Mouse (Mus musculus): ENCODE data around the gene Bahcc1. TPM values are rescaled to one million over a fixed set of nuclear protein-coding genes. Genes with fewer than 3 reads are reported as not detected.

Gene Bahcc1
- total and polyA plus RNA-seq, 3 experiments, result 0.04 TPM; not detected in 2

DNA sequence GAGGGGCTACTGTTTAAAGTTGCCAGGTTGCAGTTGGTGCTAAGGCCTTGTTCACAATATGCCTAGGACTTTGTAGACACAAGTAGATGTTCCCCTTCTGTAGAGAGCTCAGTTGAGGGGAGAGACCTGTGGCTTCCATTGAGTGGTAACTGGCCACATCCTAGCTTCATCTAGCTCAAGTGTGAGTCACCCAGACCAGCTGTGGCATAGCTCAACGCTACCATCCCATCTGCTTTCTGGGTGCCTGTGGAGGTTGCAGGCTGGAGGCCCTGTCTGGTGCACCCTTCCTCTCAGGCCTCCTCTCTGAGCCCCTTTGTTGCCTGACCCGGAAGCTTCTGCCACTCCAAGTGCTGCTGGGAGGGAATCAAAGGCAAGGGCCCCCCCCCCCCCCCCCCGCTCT, 34.9 kb downstream of the Bahcc1 start:
- Histone ChIP-seq H3K27me3 (replicated peaks) (peaks cover 91% of the 10 kb centered on the region), H3K9ac (ENCODE audit: insufficient read depth, low read depth) (no peak overlapping the region), H3K27ac (ENCODE audit: insufficient read depth, low read depth) (no peak overlapping the region), H3K36me3 (replicated peaks in 1 of 2; ENCODE audit: control insufficient read depth in 1 of 2, insufficient read depth in 1 of 2, low read length in 1 of 2) (no peaks in the 10 kb centered on the region), H3K4me3 (replicated peaks in 1 of 3; ENCODE audit: low read depth in 2 of 3, low read length in 2 of 3, poor library complexity in 1 of 3) (no peak overlapping the region), H3K79me2 (replicated peaks; ENCODE audit: control insufficient read depth, extremely low read depth, insufficient read depth, poor library complexity, severe bottlenecking) (no peaks in the 10 kb centered on the region), H3K9me3 (replicated peaks; ENCODE audit: low read length) (no peaks in the 10 kb centered on the region), H3K4me1 (ENCODE audit: control insufficient read depth in 1 of 2, insufficient read depth in 2 of 2) (peaks cover 0 to 7% of the 10 kb centered on the region in 2 experiments; a peak in 2 of 4 replicates), H3K4me2 (ENCODE audit: insufficient read depth, low read depth, poor library complexity, severe bottlenecking) (no peak overlapping the region)
- TF ChIP-seq MAX (IDR thresholded peaks at IDR 0.05; ENCODE audit: low read length), result no peak
- DNase-seq (ENCODE audit: extremely low read depth), result no peak
- in situ Hi-C loops (cut with MboI; ENCODE audit: low pct_ligation_motif_present, low pct_unique_long_range_greater_than_20kb, low sequenced_read_pairs), result no loop called here
- dilution Hi-C loops (cut with MboI; ENCODE audit: extremely low pct_ligation_motif_present, extremely low pct_unique_long_range_greater_than_20kb, low sequenced_read_pairs), result no loop called here

DNA sequence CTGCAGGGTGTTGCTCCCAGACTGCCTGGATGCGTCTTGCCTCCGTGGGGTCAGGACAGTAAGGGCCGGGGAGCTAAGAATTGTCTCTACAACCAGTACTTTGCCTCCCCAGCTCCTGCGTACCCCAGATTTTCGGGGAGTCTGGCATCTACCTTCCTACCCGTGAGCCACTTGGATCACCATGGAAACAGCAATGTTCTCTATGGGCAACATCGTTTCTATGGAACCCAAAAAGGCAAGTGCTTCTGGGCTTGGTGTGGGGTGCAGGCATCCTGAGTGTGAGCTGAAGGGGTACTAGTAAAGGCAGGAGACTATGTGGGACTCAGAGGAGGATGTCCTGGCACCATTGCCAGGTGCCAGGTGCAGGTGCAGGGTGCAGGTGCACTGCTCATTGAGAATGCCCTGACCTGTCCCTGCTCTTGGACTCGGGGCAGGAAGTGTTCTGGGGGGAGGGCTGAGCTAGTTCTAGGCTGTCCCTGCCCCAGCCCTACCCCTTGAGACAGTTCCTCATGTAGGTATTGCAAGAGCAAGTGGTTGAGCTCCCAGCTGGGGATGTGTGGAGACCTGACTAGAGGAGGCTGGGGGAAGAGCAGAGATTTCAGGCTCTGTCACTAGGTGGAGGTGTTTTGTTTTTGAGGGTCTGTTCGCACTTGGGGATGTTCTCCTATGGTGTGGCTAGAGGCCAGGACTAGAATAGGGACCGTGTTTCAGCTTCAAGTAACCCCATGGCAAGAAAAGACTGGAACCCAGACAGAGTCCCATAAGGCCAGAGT, 35.6 kb downstream of the Bahcc1 start:
- no peak overlapping the region for H3K4me3 ChIP-seq (replicated peaks in 1 of 3; ENCODE audit: low read depth in 2 of 3, low read length in 2 of 3, poor library complexity in 1 of 3)
- H3K27ac ChIP-seq (ENCODE audit: insufficient read depth, low read depth), result no peak overlapping the region
- H3K9me3 ChIP-seq (replicated peaks; ENCODE audit: low read length), result no peaks in the 10 kb centered on the region
- in situ Hi-C loops (cut with MboI; ENCODE audit: low pct_ligation_motif_present, low pct_unique_long_range_greater_than_20kb, low sequenced_read_pairs) (no loop called here), dilution Hi-C loops (cut with MboI; ENCODE audit: extremely low pct_ligation_motif_present, extremely low pct_unique_long_range_greater_than_20kb, low sequenced_read_pairs) (no loop called here)
- no peaks in the 10 kb centered on the region for H3K79me2 ChIP-seq (replicated peaks; ENCODE audit: control insufficient read depth, extremely low read depth, insufficient read depth, poor library complexity, severe bottlenecking)
- peak; percentile 31 for DNase-seq (ENCODE audit: extremely low read depth)
- no peak for TF ChIP-seq ZMIZ1 (IDR thresholded peaks at IDR 0.05; ENCODE audit: low read depth, low read length)
- TF ChIP-seq ZNF384 (IDR thresholded peaks at IDR 0.05; ENCODE audit: low read depth, low read length), result no peak
- no peak for TF ChIP-seq POLR2A (IDR thresholded peaks at IDR 0.05; ENCODE audit: low read depth, low read length)
- TF ChIP-seq SMC3 (IDR thresholded peaks at IDR 0.05; ENCODE audit: low read depth, low read length), result peak; percentile 52
- TF ChIP-seq EP300 (IDR thresholded peaks at IDR 0.05; ENCODE audit: low read length), result no peak
- peak; percentile 43 for TF ChIP-seq RAD21 (IDR thresholded peaks at IDR 0.05; ENCODE audit: low read depth, low read length)
- TF ChIP-seq CTCF (conservative IDR thresholded peaks at IDR 0.05 in 1 of 2, IDR thresholded peaks at IDR 0.05 in 1 of 2; ENCODE audit: low read depth in 2 of 2, low read length in 2 of 2), result peak in 1 of 2 experiments; percentile 59; a peak in 2 of 4 replicates
- TF ChIP-seq ELF1 (IDR thresholded peaks at IDR 0.05; ENCODE audit: low read depth, low read length), result no peak
- TF ChIP-seq RCOR1 (conservative IDR thresholded peaks at IDR 0.05; ENCODE audit: low read depth, low read length), result no peak
- no peak for TF ChIP-seq JUND (conservative IDR thresholded peaks at IDR 0.05; ENCODE audit: low read depth, low read length)
- no peak for TF ChIP-seq GABPA (IDR thresholded peaks at IDR 0.05; ENCODE audit: insufficient replicate concordance, low read depth, low read length)
- TF ChIP-seq MAZ (IDR thresholded peaks at IDR 0.05; ENCODE audit: low read depth, low read length), result 0 out of 2 replicates have a peak, but pooled peaks have one; percentile 18
- no peak for TF ChIP-seq USF1 (IDR thresholded peaks at IDR 0.05; ENCODE audit: low read depth, low read length)
- TF ChIP-seq POLR2AphosphoS2 (IDR thresholded peaks at IDR 0.05; ENCODE audit: low read depth, low read length), result no peak
- no peak for TF ChIP-seq TBP (conservative IDR thresholded peaks at IDR 0.05; ENCODE audit: low read depth, low read length)
- TF ChIP-seq MXI1 (IDR thresholded peaks at IDR 0.05; ENCODE audit: low read depth, low read length), result no peak
- TF ChIP-seq HCFC1 (IDR thresholded peaks at IDR 0.05; ENCODE audit: low read depth, low read length), result no peak
- TF ChIP-seq BHLHE40 (IDR thresholded peaks at IDR 0.05; ENCODE audit: low read depth, low read length), result no peak
- no peak for TF ChIP-seq UBTF (IDR thresholded peaks at IDR 0.05; ENCODE audit: low read depth, low read length)
- TF ChIP-seq KAT2A (IDR thresholded peaks at IDR 0.05; ENCODE audit: insufficient replicate concordance, low read length), result no peak
- no peak for TF ChIP-seq JUN (IDR thresholded peaks at IDR 0.05; ENCODE audit: insufficient read depth, low read depth, low read length)
- TF ChIP-seq SIN3A (IDR thresholded peaks at IDR 0.05; ENCODE audit: low read length), result no peak
- H3K4me1 ChIP-seq (ENCODE audit: control insufficient read depth in 1 of 2, insufficient read depth in 2 of 2), result peaks cover 0 to 7% of the 10 kb centered on the region in 2 experiments; a peak in 2 of 4 replicates
- H3K9ac ChIP-seq (ENCODE audit: insufficient read depth, low read depth), result no peak overlapping the region
- no peak overlapping the region for H3K4me2 ChIP-seq (ENCODE audit: insufficient read depth, low read depth, poor library complexity, severe bottlenecking)
- H3K27me3 ChIP-seq (replicated peaks), result peaks cover 93% of the 10 kb centered on the region
- H3K36me3 ChIP-seq (replicated peaks in 1 of 2; ENCODE audit: control insufficient read depth in 1 of 2, insufficient read depth in 1 of 2, low read length in 1 of 2), result no peaks in the 10 kb centered on the region
